Mouse (Mus musculus) small intestine, adult 2 months (tissue): ENCODE results near the gene Dlx2. TPM values are rescaled to one million over a fixed set of nuclear protein-coding genes. Genes with fewer than 3 reads are reported as not detected.

ENCODE experiments used
- H3K27ac ChIP-seq: fragments of 200-500 bp; 2 replicates; pipeline ENCODE4 v1.5.1; 2012; ENCODE audit warnings: low read depth, low read length, control low read depth, inconsistent platforms; ENCODE audit not compliant: insufficient read depth
- H3K27me3 ChIP-seq: fragments of 200-500 bp; 2 replicates; pipeline ENCODE4 v1.6.1; 2012; ENCODE audit warnings: mild to moderate bottlenecking, moderate library complexity, low read length, inconsistent platforms; ENCODE audit not compliant: control insufficient read depth, insufficient read depth
- H3K36me3 ChIP-seq: fragments of 200-500 bp; 2 replicates; pipeline ENCODE4 v1.6.1; 2012; ENCODE audit warnings: mild to moderate bottlenecking, low read length, control low read depth, inconsistent platforms; ENCODE audit not compliant: control insufficient read depth, insufficient read depth
- H3K4me1 ChIP-seq: fragments of 200-500 bp; 2 replicates; pipeline ENCODE4 v1.6.1; 2012; ENCODE audit warnings: low read length, inconsistent platforms, mixed read lengths; ENCODE audit not compliant: control insufficient read depth, insufficient read depth, insufficient read length
- H3K4me3 ChIP-seq: fragments of 200-500 bp; 2 replicates; pipeline ENCODE4 v1.5.1; 2012; ENCODE audit warnings: low read depth, mild to moderate bottlenecking, control low read depth, inconsistent platforms, low read length, moderate library complexity
- CTCF ChIP-seq: fragments of 200-500 bp; IDR thresholded peaks from 2 replicates; pipeline ENCODE4 v1.5.1; 2012; ENCODE audit warnings: low read depth, mild to moderate bottlenecking, control low read depth, inconsistent platforms, low read length, moderate library complexity, mixed read lengths; ENCODE audit not compliant: insufficient replicate concordance, insufficient read length; ENCODE audit errors: extremely low read depth
- POLR2A ChIP-seq: fragments of 200-500 bp; IDR thresholded peaks from 2 replicates; pipeline ENCODE4 v1.6.1; 2012; ENCODE audit warnings: low read depth, mild to moderate bottlenecking, control low read depth, inconsistent platforms, low read length, moderate library complexity
- WGBS: fragments of 180-500 bp; shearing (Covaris S2); methylation state at CpG from one replicate; pipeline ENCODE4 v1.1.7; 2018; 5-methylcytosine and 5-hydroxymethylcytosine counted together
- polyA plus RNA-seq: library from polyadenylated mRNA; depleted of rRNA; stranded (reverse); fragments of >200 nt; gene quantifications from 2 replicates; pipeline ENCODE4 v1.2.3, GENCODE M21; 2012; rRNA removed

The Dlx2 gene
- polyA plus RNA-seq, 1 experiment = 0.33 TPM

GRCm38 (mm10) chr2:71499276-71500230 lies 47.0 kb downstream of the Dlx2 start:
- H3K4me1 ChIP-seq = no peaks in the 10 kb centered on the region
- no peak for TF ChIP-seq POLR2A
- 77% methylated on average over 16 of the region's 16 CpGs for WGBS
- H3K4me3 ChIP-seq = no peak overlapping the region
- no peaks in the 10 kb centered on the region for H3K36me3 ChIP-seq
- no peak overlapping the region for H3K27ac ChIP-seq
- H3K27me3 ChIP-seq = no peaks in the 10 kb centered on the region

- no peaks in the 10 kb centered on the region for H3K4me1 ChIP-seq
- WGBS = 79% methylated on average over 5 of the region's 5 CpGs
- TF ChIP-seq CTCF (no peak), POLR2A (no peak)
These were observed 49.4 kb downstream of the Dlx2 start for GRCm38 (mm10) chr2:71497175-71497574.

GRCm38 (mm10) chr2:71494971-71495370 lies 51.6 kb downstream of the Dlx2 start:
- Histone ChIP-seq H3K4me1 (no peaks in the 10 kb centered on the region), H3K27me3 (no peaks in the 10 kb centered on the region), H3K27ac (no peak overlapping the region), H3K36me3 (no peaks in the 10 kb centered on the region), H3K4me3 (no peak overlapping the region)
- WGBS = 55% methylated on average over 4 of the region's 4 CpGs
- TF ChIP-seq POLR2A (no peak), CTCF (no peak)

More at GRCm38 (mm10) chr2:71497175-71497574, 49.4 kb downstream of the Dlx2 start:
- no peaks in the 10 kb centered on the region for H3K36me3 ChIP-seq
- no peaks in the 10 kb centered on the region for H3K27me3 ChIP-seq
- H3K27ac ChIP-seq = no peak overlapping the region
- H3K4me3 ChIP-seq = no peak overlapping the region

GRCm38 (mm10) chr2:71494503-71494902 lies 52.1 kb downstream of the Dlx2 start:
- WGBS = 82% methylated on average over 10 of the region's 10 CpGs

More at GRCm38 (mm10) chr2:71494503-71494902, 52.1 kb downstream of the Dlx2 start:
- no peaks in the 10 kb centered on the region for H3K27me3 ChIP-seq
- no peaks in the 10 kb centered on the region for H3K4me1 ChIP-seq
- H3K36me3 ChIP-seq = no peaks in the 10 kb centered on the region
- H3K27ac ChIP-seq = no peak overlapping the region
- no peak overlapping the region for H3K4me3 ChIP-seq
- TF ChIP-seq POLR2A (no peak), CTCF (no peak)

Other genes with a start within 250 kb of the Dlx2 start
- 5.1 and 8.4 TPM in 2 replicates for gene Slc25a12, start 179.0 kb downstream of the Dlx2 start, polyA plus RNA-seq
- gene Hat1, start 157.8 kb downstream of the Dlx2 start, polyA plus RNA-seq = 0.25 and 0.62 TPM in 2 replicates
- 4.4 and 5.7 TPM in 2 replicates for gene Metap1d, start 93.5 kb downstream of the Dlx2 start, polyA plus RNA-seq
- 0.14 and 0.32 TPM in 2 replicates for gene Dlx1, start 18.6 kb downstream of the Dlx2 start, polyA plus RNA-seq
- 23.5 and 49.8 TPM in 2 replicates for gene Itga6, start 198.9 kb upstream of the Dlx2 start, polyA plus RNA-seq